Mouse (Mus musculus) C2C12 (cell line): ENCODE measurements around the gene Nbl1. TPM values are rescaled to one million over a fixed set of nuclear protein-coding genes. Genes with fewer than 3 reads are reported as not detected.

Experiments used
- H3K27me3 ChIP-seq: one replicate; pipeline ENCODE4 v1.6.1; 2011; ENCODE audit not compliant: control insufficient read depth, insufficient read depth, insufficient read length
- H3K36me3 ChIP-seq: one replicate; pipeline ENCODE4 v1.6.1; 2011; ENCODE audit not compliant: control insufficient read depth, insufficient read depth
- H3K4me3 ChIP-seq: one replicate; pipeline ENCODE4 v1.5.1; 2011; ENCODE audit warnings: mild to moderate bottlenecking, control low read depth; ENCODE audit not compliant: poor library complexity, insufficient read depth, severe bottlenecking
- H3K79me2 ChIP-seq: one replicate; pipeline ENCODE4 v1.6.1; 2011; ENCODE audit not compliant: control insufficient read depth, insufficient read depth
- H3K79me3 ChIP-seq: one replicate; pipeline ENCODE4 v1.6.1; 2011; ENCODE audit warnings: low read depth, control low read depth
- H3ac ChIP-seq: one replicate; pipeline ENCODE3; 2011; ENCODE audit warnings: low read depth; ENCODE audit not compliant: control insufficient read depth, insufficient read length
- CEBPB ChIP-seq: IDR thresholded peaks from one replicate; pipeline ENCODE4 v1.6.1; 2011; ENCODE audit warnings: low read depth, mild to moderate bottlenecking, control low read depth, moderate library complexity
- CTCF ChIP-seq: IDR thresholded peaks from one replicate; pipeline ENCODE4 v1.5.1; 2011; ENCODE audit not compliant: control insufficient read depth, insufficient read depth, insufficient read length
- FOSL1 ChIP-seq: IDR thresholded peaks from one replicate; pipeline ENCODE4 v1.8.0; 2011; ENCODE audit warnings: mild to moderate bottlenecking, low read length; ENCODE audit not compliant: poor library complexity, insufficient read depth, severe bottlenecking
- MAX ChIP-seq: IDR thresholded peaks from one replicate; pipeline ENCODE4 v1.6.1; 2011; ENCODE audit warnings: mild to moderate bottlenecking, control low read depth
- MYOD1 ChIP-seq: IDR thresholded peaks from one replicate; pipeline ENCODE4 v1.6.1; 2011; ENCODE audit warnings: low read depth; ENCODE audit not compliant: control insufficient read depth, insufficient read length
- MYOG ChIP-seq: IDR thresholded peaks from one replicate; pipeline ENCODE4 v1.6.1; 2011; ENCODE audit not compliant: control insufficient read depth, insufficient read length; ENCODE audit errors: extremely low read depth
- USF1 ChIP-seq: IDR thresholded peaks from one replicate; pipeline ENCODE4 v1.6.1; 2011; ENCODE audit warnings: low read depth, mild to moderate bottlenecking, control low read depth, moderate library complexity
- polyA plus RNA-seq: library from polyadenylated mRNA; unstranded; fragments of >200 nt; fragmentation: generic; extraction: Trizol; gene quantifications from one replicate; pipeline ENCODE4 v1.2.1, GENCODE M21; 2012; ENCODE audit warnings: missing spikeins

The Nbl1 gene
- polyA plus RNA-seq, 1 experiment, result 61.3 TPM

- no peak overlapping the region for H3ac ChIP-seq
- no peaks in the 10 kb centered on the region for H3K79me3 ChIP-seq
- H3K36me3 ChIP-seq, result peaks cover 4% of the 10 kb centered on the region
- H3K79me2 ChIP-seq, result no peaks in the 10 kb centered on the region
- no peak for TF ChIP-seq MYOG
- no peak for TF ChIP-seq CTCF
- no peak for TF ChIP-seq MYOD1
- no peak for TF ChIP-seq MAX
- no peak for TF ChIP-seq USF1
- no peak for TF ChIP-seq FOSL1
- no peak for TF ChIP-seq CEBPB
- H3K4me3 ChIP-seq, result no peak overlapping the region
- H3K27me3 ChIP-seq, result peaks cover 3% of the 10 kb centered on the region
These were observed 11.4 kb downstream of the Nbl1 start for GRCm38 (mm10) chr4:139081270-139081931.

GRCm38 (mm10) chr4:139080259-139080658 lies 12.5 kb downstream of the Nbl1 start:
- no peaks in the 10 kb centered on the region for H3K79me2 ChIP-seq
- H3K27me3 ChIP-seq, result peaks cover 8% of the 10 kb centered on the region
- no peak overlapping the region for H3K4me3 ChIP-seq
- H3K79me3 ChIP-seq, result no peaks in the 10 kb centered on the region
- H3ac ChIP-seq, result no peak overlapping the region
- no peak for TF ChIP-seq FOSL1
- no peak for TF ChIP-seq CTCF
- no peak for TF ChIP-seq MYOG
- no peak for TF ChIP-seq CEBPB
- no peak for TF ChIP-seq MYOD1
- TF ChIP-seq MAX, result no peak
- no peak for TF ChIP-seq USF1
- peaks cover 4% of the 10 kb centered on the region for H3K36me3 ChIP-seq

- Histone ChIP-seq H3K79me3 (no peaks in the 10 kb centered on the region), H3K27me3 (peaks cover 17% of the 10 kb centered on the region), H3K36me3 (no peaks in the 10 kb centered on the region), H3K4me3 (no peak overlapping the region), H3K79me2 (no peaks in the 10 kb centered on the region), H3ac (no peak overlapping the region)
- TF ChIP-seq FOSL1 (no peak), MYOD1 (peak; percentile 99)
These were observed 13.4 kb downstream of the Nbl1 start for GRCm38 (mm10) chr4:139079439-139079838.

GRCm38 (mm10) chr4:139078726-139079125 lies 14.1 kb downstream of the Nbl1 start:
- Histone ChIP-seq H3ac (no peak overlapping the region), H3K27me3 (peaks cover 24% of the 10 kb centered on the region), H3K36me3 (no peaks in the 10 kb centered on the region), H3K79me2 (no peaks in the 10 kb centered on the region), H3K4me3 (no peak overlapping the region), H3K79me3 (no peaks in the 10 kb centered on the region)
- TF ChIP-seq MYOD1 (no peak), MAX (no peak), FOSL1 (no peak), USF1 (no peak), MYOG (no peak), CTCF (no peak), CEBPB (no peak)

- H3K4me3 ChIP-seq, result no peak overlapping the region
- H3K79me3 ChIP-seq, result no peaks in the 10 kb centered on the region
- no peaks in the 10 kb centered on the region for H3K79me2 ChIP-seq
- no peak overlapping the region for H3ac ChIP-seq
- peaks cover 28% of the 10 kb centered on the region for H3K27me3 ChIP-seq
- TF ChIP-seq CEBPB, result no peak
- no peak for TF ChIP-seq MYOD1
- no peak for TF ChIP-seq MYOG
- no peak for TF ChIP-seq FOSL1
- TF ChIP-seq USF1, result no peak
- no peak for TF ChIP-seq MAX
- no peaks in the 10 kb centered on the region for H3K36me3 ChIP-seq
These were observed 14.5 kb downstream of the Nbl1 start for GRCm38 (mm10) chr4:139078313-139078712.

GRCm38 (mm10) chr4:139075915-139076314 lies 16.9 kb downstream of the Nbl1 start:
- H3K4me3 ChIP-seq, result no peak overlapping the region
- no peaks in the 10 kb centered on the region for H3K36me3 ChIP-seq
- H3ac ChIP-seq, result no peak overlapping the region
- H3K27me3 ChIP-seq, result peaks cover 37% of the 10 kb centered on the region
- H3K79me2 ChIP-seq, result no peaks in the 10 kb centered on the region
- TF ChIP-seq FOSL1, result no peak
- no peak for TF ChIP-seq MYOG
- no peak for TF ChIP-seq MYOD1
- TF ChIP-seq MAX, result no peak
- TF ChIP-seq USF1, result no peak
- no peak for TF ChIP-seq CTCF
- TF ChIP-seq CEBPB, result no peak
- no peaks in the 10 kb centered on the region for H3K79me3 ChIP-seq
